Mouse (Mus musculus): ENCODE data around the gene Sbf2. TPM values are rescaled to one million over a fixed set of nuclear protein-coding genes. Genes with fewer than 3 reads are reported as not detected.
"Not testable (repeated sequence)": the region's sequence is repeated elsewhere in the genome, so short reads cannot be mapped to it uniquely, and the experiment has no call there.

Sbf2 gene
- total RNA-seq, 2 experiments from 2014 or later: 71.2 to 91.3 TPM

DNA sequence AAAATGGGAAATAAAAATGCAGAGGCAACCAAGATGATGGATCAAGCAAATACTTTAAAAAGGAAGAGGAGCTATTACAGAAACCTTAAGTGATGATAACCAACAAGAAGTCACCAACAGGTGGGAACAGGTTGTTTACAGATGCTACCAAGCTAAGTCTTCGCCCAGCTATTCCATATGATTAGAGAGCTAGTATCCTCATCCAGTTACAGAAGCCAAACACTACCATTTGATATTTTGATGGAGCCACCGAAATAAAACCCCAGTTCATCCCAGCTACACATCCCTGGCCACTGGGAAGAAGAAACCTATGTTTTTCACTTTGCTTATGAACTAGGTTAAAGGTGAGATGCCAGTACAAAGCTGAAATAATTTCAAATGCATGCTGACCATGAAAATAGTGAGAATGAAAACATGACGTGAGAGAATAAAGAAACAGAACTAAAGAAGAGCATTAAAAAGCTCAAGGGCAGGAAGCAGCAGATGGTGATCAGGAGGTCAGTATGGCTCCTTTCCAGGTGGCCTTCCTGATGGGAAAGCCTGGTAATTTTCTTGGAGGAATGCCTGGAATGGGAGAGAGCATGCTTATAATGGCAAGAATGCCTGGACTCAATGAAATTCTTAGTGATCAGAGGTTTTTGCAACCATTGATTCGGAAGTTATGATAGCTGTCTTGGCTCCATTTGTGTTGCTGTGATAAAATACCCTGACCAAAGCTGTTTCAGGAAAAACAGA is 48.7 kb downstream of the Sbf2 start:
- no peak for DNase-seq

DNA sequence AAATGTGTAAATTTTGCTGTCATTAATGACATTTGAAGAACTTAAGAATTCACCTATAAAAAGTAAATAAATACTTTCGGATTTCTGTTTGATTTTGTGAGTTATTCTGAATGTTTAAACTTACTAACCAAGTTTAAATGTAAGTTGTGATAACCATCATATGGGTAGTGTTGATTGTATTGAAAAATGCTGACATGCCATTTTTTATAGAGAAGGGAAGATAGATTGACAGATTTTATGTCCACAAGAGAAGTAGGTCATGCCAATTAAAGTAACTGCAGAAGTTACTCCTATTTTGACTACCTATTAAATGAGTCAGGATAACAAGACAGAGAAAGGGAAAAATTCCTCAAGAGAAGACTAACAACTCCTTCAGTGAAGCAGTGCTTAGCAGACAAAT is 53.1 kb downstream of the Sbf2 start:
- no peak for DNase-seq

DNA sequence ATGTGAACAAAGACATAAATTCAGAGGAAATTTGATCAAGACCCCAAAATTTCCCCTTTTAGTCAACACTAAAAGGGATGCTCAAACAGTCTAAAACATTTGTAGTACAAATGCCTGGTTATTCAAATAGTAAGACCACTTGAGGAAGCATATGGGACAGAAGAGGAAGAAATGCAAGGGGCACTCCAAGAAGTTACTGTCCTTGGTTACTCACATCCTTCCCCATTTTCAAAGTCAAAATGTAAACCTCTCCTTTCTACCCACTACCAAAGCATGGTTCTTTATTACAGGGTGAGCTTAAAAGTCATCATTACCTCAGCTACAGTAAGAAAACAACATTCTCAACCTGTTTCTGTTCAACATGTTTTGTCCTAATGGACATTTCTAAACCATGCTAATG is 57.7 kb downstream of the Sbf2 start:
- DNase-seq: no peak

DNA sequence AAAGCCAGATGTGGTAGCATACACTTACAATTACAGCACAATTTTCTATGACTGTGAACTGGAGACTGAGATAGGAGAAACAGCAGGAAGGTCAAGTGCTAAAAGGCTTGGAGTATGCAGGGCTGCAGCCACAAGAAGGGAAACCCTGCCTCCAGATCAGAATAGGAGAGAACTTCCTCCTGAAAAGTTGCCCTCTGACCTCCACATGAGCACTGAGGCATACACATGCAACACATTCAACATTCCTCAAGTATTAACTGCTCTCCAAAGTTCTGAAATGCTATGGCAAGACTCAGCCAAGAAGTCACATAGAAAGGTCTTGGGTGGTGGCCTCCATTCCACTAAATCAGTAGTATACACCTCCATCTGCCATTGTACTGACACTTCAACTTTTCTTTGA is 58.5 kb downstream of the Sbf2 start:
- DNase-seq: no peak

DNA sequence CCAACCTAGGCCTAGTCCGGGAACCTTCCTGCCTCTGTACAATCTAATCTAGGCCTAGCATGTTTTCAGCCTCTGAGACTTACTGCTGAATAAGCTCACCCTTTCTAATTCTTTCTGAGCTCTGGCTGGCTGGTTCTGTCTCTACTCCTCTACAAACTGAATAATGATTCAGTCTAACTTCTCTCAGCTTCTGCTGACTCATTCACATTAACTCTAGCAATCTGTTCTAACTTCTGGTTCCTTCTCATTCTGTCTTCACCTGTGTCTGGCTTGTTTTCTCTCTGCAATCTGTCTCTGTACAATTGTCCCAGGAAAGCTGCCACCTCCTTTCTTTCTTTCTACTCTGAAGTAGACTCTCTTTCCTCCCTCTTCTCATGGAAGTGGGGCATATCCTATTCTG is 59.5 kb downstream of the Sbf2 start:
- DNase-seq: no peak

DNA sequence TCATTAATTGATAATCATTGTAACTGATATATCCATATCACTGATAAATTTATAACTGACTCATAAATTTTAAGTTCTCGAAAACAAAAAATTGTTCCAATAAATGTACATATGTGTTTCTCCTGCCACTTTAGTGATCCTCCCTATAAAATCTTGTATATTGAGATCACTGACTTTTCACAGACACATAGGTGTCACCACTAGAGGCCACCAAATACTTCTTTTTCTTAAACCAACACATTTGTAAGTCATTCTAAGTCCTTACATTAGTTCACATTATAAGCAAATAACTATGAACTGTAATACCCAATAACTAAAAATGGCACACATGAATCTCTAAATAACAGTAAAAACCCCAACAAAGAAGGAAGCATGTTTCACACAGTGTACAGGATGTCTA is 66.5 kb downstream of the Sbf2 start:
- no peak for DNase-seq

DNA sequence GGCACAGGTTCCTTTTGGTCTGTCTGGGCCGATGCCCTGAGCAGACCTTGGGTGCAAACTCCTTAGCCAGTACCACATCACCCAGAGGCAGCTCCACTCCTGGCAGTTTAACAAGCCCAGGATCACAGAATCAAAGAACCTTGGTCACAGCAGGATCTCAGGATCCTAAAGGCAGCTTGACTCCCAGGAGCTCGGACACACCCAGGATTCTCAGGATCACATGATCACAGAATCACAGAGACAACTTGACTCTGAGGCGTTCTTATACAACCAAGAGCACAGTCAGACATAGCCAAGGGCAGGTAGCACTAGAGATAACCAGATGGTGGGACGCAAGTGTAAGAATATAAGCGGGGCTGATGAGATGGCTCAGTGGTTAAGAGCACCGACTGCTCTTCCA is 71.4 kb downstream of the Sbf2 start:
- no peak for DNase-seq

DNA sequence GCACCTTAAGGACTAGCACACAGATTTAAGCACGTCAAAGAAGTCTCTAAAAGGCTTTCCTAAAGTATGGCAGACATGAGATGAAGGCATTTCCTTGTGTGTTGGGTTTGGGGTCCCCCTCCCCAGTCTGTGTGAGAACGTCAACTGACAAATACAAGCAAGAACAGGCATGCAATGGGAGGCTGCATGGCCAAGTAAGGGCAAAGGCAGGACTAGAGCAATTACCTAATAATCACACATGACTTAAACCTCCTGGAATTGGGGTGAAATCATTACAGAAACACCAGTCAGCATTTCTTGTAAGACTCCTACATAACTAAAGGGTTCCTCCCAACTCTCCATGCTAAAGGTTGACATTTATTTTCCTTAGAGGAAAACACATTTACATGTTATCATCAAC is 75.5 kb downstream of the Sbf2 start:
- DNase-seq: no peak

DNA sequence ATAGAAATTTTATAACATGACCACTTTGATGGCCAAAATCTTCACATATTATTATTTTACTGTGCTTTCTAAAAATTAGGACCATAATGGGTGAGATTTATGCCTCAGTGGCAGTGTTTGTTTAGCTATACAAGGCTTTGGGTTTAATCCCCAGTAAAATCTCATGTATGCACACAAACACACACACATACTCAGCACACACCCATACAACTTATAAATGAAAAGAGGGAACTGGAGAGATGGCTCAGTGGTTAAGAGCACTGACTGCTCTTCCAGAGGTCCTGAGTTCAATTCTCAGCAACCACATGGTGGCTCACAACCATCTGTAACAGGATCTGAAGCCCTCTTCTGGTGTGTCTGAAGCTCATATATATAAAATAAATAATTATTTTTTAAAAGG is 84.4 kb downstream of the Sbf2 start:
- not testable (repeated sequence) for DNase-seq

DNA sequence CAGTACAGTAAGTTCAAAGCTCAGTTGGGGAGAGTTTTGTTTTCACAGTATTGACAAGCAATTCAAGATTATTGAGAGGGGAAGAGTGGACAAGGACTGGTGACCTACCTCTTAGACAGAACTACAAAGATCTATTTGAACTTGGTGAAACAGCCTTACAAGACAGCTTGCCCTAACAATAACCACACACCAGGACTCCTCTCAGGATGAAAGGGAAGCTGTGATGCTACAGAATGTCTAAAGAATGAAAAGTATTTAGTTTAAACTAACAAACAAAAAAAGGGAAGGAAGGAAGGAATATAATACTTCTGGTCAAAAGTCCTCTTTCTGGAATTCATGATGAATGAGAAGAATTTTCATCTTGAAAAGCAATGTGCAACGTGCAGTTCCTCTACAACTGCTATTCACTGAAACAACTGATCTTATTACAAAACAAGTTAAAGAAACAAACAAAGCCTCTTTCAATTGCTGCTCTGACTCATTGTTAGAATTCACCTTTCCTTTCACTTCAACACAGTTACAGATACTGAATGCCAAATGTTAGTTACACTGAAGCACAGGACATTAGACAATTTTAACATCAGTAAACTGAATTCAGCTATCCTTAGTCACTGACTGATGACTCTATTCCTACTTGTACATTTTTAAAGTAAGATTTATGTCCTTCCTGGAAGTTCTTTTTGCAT is 89.5 kb downstream of the Sbf2 start:
- DNase-seq: no peak

DNA sequence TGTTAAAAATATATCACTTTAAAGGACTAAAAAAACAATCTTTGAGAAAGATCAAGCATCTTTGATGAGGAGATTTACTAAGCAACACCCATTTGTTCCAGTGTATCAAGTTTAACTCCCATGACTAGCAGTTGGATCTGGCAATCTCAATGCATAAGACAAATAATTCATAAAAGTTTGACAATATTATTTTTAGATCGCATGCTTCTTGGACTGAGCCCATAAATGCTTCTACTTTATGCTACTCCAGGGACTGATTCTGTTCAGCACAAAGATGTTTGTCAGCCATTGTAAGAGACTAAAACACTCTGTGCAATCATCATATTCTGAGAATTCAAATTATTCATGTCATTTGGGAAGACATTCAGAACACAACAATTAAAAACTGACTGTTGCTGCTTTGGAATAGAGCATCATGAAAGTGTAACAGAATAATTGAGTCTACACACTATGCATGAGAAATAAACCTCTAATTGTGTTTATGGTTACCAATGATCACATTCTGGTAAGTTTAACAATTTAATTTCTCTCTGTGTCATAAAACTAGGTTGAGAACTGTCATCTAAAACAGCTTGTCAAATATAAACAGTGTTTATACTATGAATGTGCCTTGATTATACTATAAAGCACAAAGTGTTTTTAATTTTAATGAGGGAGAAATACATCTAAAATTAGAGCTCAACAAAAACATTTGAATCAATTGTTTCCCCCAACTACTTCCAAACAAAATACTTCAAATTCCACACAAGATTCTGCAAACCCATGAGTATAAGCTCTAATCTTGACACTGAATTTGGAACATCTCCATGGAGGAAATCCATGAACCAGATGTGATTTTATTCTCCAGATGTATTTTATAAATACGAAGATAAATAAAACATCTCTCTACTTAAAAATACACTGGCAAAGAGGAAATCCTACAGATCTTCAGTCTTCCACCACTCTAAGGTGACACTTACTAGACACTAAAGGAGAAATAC is 98.2 kb downstream of the Sbf2 start:
- no peak for DNase-seq

DNA sequence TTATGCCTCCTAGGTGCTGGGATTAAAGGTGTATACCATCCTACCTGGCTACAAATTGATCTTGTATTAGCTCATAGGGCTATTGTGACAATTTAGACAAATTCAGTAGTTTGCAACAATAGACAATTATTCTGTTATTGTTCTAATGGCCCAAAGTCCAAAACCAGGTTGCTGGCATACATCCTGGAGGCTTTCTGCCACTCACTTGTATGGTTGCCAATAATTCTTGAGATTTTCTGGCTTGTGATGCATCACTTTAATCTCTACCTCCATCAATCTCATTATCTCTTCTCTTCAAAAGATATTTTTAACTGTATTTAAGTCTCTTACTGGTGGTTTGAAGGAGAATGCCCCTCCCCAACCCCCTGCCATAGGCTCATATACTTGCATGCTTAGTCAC is 100.6 kb downstream of the Sbf2 start:
- DNase-seq: no peak

DNA sequence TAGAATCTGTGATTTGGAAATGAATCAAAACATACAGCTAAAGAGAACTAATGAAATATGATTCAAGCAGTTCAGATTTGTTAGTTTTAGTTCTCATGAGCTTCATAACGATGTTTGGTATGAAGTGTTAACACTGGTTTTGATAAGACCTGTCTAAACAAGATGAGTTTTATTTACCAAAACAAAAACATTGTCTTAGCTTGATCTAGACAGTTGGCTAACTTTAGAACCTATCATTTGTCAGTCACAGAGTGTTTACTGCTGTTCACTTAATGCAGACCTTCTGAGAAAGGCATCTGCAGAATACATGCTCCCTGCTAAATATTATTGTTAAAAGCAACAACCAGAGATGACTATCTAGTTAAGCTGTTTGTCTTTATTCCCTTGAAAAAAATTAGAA is 116.1 kb downstream of the Sbf2 start:
- DNase-seq: no peak

DNA sequence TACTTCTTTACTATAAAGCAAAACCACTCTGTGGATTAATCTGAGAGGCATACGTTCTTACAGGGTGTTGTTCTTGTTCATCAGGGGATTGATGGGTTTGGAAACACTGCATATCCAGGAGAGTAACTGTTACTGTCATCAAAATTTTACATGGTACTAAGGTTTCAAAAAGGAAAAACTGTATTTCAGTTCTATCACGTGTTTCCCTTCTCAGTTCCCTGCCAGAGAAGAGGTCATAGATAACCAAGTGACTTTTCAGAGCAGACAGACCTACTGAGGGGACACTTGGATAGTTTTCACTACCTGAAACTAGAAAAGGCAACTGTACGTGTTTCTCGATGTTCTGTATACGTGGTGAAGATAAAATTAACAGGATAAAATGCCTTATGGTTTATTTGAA is 123.7 kb downstream of the Sbf2 start:
- DNase-seq: no peak

DNA sequence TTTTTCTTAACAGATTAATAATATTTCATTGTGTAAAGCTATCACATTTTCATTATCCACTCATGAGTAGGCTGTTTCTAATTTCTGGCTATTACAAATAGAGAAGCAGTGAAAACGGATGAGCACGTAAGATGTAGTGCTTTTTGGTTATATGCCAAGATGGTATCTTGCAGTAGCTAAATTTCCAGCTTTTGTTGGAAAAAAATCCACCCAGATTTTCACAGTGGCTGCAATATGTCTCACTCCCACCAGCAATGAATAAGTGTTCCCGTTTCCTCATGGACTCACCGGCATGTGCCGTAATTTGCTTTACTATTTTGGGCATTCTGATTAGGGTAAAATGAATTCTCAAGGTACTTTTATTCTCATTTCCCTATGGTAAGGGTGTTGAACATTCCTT is 129.7 kb downstream of the Sbf2 start:
- DNase-seq: peak; percentile 10 to 16

DNA sequence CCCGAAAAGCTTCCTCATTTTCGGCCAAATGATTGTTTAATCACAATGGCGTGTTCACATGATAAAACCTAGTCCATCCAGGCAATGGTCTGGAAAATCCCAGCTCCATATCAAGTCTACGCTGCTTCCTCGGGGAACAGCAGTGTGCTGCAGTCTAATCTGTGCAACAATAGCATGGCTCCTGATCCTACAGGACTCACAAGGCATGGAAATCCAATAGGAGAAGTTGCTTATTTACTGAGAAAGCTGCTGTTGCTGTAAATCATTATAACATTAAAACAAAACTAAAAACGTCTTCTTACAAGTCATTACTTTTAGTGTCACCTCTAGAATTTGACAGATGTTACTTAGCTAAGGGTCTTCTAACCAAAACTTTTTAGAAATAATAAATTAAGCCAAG is 143.7 kb downstream of the Sbf2 start:
- DNase-seq: no peak

DNA sequence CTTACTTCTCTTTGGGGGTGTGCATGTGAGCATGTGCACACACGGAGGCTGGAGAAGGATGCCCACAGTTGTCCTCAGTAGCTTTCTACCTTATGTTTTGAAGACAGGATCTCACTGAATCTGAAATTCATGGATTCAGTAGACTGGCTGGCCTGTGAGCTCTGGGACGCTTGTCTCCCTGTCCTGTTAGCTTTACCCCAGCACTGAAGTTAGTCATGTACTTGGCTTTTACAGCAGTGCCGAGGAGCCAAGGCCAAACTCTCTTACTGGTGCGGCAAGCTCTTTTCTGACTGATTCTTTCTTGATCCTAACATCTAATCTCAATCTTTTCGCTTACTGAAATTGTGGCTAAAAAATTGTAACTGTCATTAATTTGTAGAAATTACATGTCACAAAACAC is 151.3 kb downstream of the Sbf2 start:
- no peak for DNase-seq

DNA sequence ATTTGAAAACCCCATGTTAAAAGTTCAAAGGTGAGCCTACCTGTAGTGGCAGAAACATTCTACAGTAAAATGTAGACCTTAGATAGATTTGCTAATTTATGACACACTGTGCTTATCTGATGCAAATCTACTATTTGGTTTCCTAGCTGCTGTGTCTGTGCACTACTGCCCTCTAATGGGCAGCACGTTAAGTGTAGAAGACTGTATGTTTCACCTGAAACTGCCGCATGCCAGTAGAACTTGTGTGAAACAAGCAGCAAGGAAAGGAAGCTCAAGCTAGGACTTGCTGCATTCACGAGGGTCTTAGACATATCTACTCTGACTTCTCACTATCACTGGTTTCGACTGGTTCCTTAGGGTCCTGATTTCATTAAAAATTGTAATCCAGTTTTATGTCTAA is 182.4 kb downstream of the Sbf2 start:
- peak; percentile 23 to 42 for DNase-seq

DNA sequence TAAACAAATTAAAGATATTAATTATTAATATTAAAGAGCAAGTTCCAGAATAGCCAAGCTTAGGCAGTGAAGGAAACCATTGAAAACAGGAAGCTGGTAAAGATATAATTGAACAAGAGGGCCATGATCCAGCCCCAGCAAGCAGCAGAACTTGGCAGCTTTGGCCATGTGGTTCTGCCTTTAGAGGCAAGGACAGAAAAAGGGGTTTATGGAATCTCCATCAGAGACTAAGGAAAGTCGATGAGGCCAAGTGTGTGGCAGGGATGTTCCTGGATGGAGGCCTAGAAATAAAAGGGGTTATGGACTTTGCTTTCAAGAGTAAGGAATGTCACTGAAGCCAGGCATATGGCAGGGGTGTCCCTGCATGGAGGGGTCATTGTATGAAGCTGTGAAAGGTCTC is 198.4 kb downstream of the Sbf2 start:
- no peak for DNase-seq

DNA sequence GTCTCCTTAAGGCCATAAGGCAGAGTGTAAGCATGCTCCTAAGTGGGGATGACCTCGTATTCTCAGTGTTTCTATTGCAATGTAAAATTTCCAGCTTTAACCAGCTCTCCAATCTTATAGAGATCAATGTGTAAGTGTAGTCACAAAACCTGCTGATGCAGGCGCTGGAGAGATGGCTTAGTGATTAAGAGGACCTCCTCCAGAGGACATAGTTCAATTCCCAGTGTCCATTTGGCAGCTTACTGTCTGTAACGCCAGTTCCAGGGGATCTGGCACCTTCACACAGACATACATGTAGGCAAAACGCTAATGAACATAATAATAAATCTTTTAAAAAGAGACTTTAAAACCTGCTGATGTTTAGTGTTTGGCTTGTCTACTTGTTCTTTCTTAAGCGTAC is 200.4 kb downstream of the Sbf2 start:
- no peak for DNase-seq

DNA sequence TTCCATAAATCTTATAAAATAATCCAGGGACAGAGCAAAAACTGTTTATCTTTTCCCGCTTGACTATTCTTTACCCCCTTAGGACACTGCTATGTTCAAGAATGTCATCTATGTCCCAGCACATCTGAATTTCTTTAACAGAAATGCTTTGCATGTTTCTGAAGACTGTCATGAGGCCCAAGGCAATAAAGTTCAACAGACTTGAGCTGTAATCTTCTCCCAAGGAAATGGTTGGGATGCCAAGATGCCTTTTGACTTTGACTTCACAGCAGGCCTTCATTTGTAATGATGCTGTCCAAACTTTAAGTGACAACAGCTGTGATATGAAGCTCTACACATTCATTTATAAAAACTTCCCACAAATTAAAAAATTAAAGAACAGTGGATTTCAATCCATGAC is 212.6 kb downstream of the Sbf2 start:
- DNase-seq: no peak

DNA sequence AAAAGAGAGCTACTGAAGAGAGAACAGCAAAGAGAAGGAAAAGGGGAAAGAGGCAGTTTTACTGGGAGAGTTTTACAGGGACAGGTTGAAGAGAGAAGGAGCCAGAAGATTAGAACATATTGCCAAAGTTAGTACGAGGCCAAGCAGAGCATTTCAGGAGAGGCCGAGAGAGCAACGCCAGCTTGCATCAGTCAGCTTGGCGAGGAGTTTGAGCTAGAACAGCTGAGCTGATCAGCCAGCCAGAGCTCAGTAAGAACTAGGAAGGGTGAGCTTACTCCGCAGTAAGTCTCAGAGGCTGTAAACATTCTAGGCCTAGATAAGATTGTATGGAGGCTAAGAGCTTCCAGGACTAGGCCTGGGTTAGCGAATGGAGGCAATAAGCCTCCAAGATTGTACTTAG is 222.1 kb downstream of the Sbf2 start:
- no peak for DNase-seq

DNA sequence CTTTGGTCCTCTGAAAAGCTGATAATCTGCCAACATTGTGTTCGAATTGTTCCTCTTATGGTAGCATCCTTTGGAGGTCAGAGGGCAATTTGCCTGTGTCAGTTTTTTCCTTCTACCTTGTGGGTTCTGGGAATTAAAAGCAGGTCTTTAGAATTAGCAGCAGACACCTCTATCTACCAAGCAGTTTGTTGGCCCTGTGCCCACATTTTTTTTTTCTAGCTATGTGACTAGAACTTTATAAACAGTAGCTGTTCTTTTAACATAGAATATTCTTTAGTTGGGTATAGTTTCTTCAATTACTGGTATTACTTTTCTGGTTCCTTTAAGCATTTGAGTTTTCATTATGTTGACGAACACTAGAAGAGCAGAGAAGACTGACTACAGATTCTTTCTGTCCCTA is 223.1 kb downstream of the Sbf2 start:
- no peak for DNase-seq

All from layer of hippocampus, postnatal 36 days (tissue).